Mouse (Mus musculus) gastrocnemius, postnatal 4 days (tissue): Measurements from ENCODE around the gene Trim63. TPM values are rescaled to one million over a fixed set of nuclear protein-coding genes. Genes with fewer than 3 reads are reported as not detected.
"Not testable (repeated sequence)": the region's sequence is repeated elsewhere in the genome, so short reads cannot be mapped to it uniquely, and the experiment has no call there.

Experiments used
- DNase-seq, 2 experiments: peaks; one replicate each; pipeline ENCODE4 v3.0.0; 2021 to 2022; ENCODE audit warnings: low spot score in 2 of 2, mixed read lengths in 2 of 2
- total RNA-seq, 2 experiments: library from RNA; stranded (reverse); gene quantifications; 2 replicates each; pipeline ENCODE4 v1.2.3; 2021

Gene Trim63
- total RNA-seq, 2 experiments from 2014 or later, result 48.4 to 59.5 TPM

GRCm38 (mm10) chr4:134341231-134341630 lies 26.3 kb downstream of the Trim63 start:
- not testable (repeated sequence) for DNase-seq

GRCm38 (mm10) chr4:134342213-134342779 lies 27.4 kb downstream of the Trim63 start:
- no peak for DNase-seq

DNA sequence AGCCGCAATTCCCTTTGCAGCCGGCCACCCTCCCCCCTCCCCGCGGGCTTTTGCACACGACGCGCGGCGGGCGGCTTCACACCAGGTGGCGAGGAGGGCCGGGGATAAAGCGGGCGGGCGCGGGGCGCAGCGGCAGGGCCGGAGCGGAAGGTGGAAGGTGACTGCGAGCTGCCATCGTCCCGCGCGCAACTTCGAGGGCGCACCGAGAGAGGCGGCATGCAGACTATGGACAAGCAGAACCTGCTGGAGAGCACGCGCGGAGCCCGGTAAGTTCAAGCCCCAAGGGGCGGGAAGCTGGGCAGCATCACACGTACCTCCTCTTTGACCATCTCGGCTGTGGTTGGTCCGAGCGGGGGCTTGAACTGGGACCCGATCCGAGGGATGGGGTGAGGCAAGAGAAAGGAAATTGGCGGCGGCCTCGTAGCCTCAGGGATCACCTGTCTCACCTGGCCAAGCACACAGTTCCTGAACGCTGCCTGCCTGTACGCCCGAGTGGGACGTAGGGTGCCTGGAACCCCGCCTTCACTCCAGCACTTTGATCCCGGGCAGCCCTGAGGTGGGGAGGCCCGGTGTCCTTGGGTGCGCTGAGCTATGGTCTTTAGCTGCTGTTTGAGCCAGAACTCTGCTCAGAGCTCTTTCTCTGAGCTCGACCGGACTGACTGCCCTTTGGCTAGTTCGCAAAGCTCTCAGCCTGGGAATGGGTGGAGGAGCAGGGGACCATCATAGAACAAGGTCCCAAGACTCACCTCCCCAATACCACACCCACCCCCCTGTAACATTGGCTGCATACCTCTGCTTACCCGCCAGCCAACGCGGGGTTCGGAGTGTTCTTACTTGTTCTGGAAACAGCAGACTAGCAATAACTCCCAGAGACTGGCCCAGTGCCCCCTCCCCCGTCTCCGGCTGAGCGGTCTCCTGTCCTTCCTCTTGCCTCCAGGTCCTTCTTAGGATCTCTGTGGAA lies 28.4 kb downstream of the Trim63 start, which contains the start of gene Slc30a2:
Gene Slc30a2, plus strand, starts transcription at position 111 of the 961 bp plus-strand sequence.
- no peak for DNase-seq

- no peak for DNase-seq
These were observed 29.7 kb downstream of the Trim63 start for GRCm38 (mm10) chr4:134344620-134345019.

- DNase-seq, result no peak
These were observed 30.9 kb downstream of the Trim63 start for GRCm38 (mm10) chr4:134345802-134346201.

GRCm38 (mm10) chr4:134348078-134348477 lies 33.2 kb downstream of the Trim63 start:
- no peak for DNase-seq

GRCm38 (mm10) chr4:134348545-134348944 lies 33.6 kb downstream of the Trim63 start:
- no peak for DNase-seq

DNA sequence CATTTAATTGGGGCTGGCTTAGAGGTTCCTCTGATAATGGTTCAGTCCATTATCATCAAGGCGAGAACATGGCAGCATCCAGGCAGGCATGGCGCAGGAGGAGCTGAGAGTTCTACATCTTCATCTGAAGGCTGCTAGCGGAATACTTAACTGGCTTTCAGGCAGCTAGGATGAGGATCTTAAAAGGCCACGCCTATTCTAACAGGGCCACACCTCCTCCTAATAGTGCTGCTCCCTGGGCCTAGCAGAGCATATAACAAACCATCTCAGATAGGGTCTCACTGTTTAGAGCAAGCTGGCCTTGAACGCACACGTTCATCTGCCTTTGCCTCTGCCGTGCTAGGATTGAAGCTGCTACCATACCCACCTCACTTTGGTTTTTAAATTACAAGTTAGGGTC lies 34.9 kb downstream of the Trim63 start:
- DNase-seq, result no peak

DNA sequence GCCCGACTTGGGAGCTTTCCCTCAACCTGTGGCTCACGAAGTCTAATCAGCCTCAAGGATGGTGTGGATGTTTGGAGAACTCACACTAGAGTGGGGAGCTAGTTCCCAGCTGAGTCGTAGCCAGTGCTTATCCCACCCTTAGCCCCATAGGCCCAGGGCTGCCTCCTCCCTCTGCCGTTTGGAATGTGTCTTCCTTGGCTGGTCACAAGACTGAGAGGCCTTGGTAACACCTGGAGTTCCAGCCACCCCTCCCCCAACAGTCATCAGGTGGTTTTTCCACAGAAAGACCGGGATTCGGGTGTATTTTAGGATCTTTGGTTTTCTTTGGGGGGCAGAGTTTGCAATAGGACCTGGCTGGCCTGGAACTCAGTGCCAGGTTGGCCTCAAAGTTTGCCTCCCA lies 35.7 kb downstream of the Trim63 start:
- no peak for DNase-seq

- no peak for DNase-seq
These were observed 36.7 kb downstream of the Trim63 start for GRCm38 (mm10) chr4:134351329-134352260.

DNA sequence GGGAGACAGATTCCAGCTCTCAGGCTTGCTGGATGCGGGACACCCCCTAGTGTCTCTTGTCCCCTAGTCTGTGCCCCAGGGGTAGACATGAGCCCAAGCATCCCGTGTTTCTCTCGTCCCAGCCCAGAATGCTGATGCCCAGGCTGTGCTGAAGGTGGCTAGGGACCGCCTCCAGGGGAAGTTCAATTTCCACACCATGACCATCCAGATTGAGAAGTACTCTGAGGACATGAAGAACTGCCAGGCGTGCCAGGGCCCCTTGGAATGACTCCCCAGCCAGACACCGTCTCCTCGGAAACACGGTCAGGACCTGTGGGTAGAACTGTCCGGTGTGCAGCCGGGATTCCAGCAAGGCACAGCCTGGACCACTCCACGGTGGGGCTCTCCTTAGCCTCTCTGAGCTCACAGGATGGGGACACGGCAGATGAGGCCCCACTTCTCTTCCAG lies 37.4 kb downstream of the Trim63 start:
- no peak for DNase-seq

DNA sequence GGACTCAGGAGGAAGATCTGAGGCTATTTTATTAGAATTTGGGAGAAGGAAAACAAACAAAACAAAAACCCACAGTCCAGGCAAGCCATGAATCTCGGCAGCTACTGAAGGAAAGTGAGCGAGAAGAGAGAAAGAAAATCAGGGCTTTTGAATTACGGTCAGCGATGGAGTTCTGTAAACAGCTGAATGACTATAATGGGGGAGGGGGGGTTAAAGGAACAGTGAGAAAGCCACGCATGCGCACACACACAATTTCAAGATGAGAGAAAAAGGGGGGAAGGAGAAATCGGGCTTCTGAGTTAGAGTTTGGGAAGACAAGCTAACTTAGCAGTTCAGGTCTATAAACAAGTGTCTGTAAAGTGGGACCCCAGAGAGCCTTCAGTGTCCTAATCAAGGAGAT lies 38.0 kb downstream of the Trim63 start:
- no peak for DNase-seq

DNA sequence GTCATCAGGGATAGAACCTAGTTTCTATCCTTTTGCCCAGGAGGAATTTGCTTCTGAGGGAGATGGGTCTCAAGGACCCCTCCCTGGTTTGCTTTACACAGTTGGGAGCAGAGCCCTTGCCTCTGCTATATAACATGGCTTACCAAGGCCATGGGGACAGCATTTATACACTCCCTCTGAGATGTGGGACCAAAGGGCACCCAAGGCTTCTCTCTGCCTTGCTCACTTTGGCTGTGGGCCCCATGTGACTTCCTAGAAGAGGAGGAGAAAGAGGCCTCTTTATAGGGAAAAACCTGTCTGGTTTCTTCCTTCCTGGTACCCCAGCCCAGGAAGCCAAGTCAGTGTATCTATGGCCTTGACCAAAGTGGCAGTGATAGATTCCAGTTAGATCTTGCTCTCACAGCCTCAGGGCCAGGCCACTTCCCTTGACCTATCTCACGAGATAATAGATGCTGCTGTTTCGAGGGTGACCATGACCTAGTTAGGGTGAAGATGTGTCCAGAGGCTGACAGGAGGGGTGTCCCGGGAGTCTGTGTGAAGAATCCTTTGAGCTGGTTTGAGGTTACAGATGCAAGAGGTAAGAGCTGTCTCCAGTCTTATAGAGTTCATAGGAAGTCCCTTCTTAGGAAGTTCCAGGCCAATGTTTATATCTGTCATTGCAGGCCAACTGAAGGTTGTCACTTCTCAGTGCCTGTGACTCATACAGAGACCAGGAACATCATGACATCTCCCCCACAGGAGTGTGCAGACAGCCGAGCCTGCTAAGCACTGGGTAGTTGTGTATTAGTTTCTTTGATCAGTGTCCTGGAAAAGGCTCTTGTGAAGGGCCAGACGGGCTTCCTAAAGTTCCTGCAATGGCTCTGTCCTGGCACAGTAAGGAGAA lies 38.8 kb downstream of the Trim63 start:
- no peak for DNase-seq

GRCm38 (mm10) chr4:134355841-134356452 lies 41.0 kb downstream of the Trim63 start:
- peak; percentile 27 to 58 for DNase-seq

DNA sequence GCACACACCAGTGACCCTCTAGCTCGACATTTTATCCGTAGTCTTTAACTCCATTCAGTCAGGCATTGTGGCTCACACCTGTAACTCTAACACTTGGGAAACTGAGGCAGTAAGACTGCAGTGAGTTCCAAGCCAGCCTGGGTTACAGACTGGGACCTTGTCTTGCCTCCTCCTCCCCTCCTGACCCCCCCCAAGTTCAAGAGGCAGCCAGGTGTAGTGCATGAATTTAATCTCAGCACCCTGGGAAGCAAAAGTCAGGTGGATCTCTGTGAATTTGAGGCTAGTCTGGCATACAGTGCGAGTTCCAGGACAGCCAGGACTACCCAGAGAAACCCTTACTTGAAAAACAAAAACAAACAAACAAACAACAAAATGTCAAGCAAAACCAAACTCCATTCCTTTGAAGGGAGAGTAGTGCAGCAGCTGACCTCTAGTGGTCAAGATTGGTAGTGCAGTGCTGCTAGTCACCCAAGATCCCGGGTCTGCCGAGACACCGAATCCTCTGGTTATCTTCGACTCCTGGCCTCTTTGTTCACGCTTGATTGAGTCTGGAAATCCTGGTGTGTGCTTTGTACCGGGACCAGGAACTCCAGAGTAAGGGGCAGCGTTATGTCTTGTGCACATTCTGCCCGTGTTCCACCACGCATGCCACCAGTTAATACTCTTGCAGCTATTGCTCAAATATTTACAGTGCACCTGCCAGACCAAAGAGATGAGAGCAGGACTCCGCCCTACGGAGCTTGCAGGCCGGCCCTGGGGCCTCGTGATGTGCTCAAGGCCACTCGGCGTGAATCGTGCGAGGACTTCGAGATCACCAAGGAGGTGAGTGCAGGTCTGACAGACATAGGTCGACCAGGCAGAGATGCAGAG lies 41.9 kb downstream of the Trim63 start:
- DNase-seq, result peak; percentile 49 to 68

DNA sequence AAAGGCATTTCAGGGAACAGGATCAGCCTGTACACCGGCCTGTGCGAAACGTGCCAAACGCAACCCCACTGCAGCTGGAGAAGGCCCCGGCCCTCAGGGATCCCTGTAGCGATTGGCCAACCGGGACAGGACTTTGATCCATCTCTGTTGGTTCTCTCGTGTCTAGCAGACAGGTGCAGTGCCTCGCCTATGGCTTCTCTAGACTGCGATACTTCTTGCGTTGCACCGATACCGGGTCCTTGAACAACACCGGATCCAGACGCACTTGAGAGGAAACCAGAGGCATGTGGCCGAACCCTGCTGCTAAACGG lies 42.5 kb downstream of the Trim63 start:
- DNase-seq, result no peak

GRCm38 (mm10) chr4:134359649-134360048 lies 44.7 kb downstream of the Trim63 start:
- DNase-seq, result no peak

- no peak for DNase-seq
These were observed 46.3 kb downstream of the Trim63 start for GRCm38 (mm10) chr4:134361215-134361614.

GRCm38 (mm10) chr4:134362124-134362523 lies 47.2 kb downstream of the Trim63 start:
- no peak for DNase-seq
